Mouse (Mus musculus): ENCODE results near the gene Mios.

DNA sequence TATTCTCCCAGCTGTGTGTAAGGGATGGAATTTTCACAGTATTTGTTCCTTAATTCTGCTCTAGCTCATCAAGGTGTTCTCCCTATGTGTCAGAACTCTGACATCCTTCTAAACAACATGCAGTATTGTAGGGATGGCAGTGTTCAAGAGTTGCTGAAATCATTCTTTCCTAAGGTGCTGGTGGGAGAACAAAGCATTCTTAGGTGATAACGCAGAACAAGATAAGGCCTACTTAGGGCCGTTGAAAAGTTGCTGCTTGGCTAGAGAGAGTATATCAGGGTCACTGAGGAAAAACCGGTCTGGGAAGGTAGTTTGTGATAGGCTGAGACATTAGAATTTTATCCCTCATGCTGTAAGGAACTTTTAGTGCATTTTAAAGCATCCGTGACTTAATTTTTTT lies 67.4 kb downstream of the Mios start:
- TF ChIP-seq CTCF (IDR thresholded peaks at IDR 0.05; ENCODE audit: borderline replicate concordance, control insufficient read depth, extremely low read depth, insufficient read depth, low read length, poor library complexity) (no peak), POLR2A (IDR thresholded peaks at IDR 0.05; ENCODE audit: control insufficient read depth, extremely low read depth, insufficient read depth, low read length, poor library complexity) (no peak)
